Comparison of ENCODE assay signal across 25 mouse cellular contexts in genomic region chr7:101295438-101295837, GRCm38 (mm10).
"Had no signal": no experiment of that assay in that cellular context is flagged by ENCODE, and none has a peak within 500 bp of the region (broad histone marks: within the 10 kb centered on the region; RNA-seq: fewer than 3 reads in every experiment).

No protein-coding gene starts in this region.

- ATAC-seq: intestine, embryonic 16.5 days had no signal

- H3K4me2 ChIP-seq: liver, embryonic 13.5 days had no signal

- H3K27ac ChIP-seq: gastrocnemius, adult 2 months; heart, embryonic 13.5 days; heart, embryonic 15.5 days; hindbrain, embryonic 13.5 days; hindbrain, embryonic 15.5 days; hindbrain, postnatal 0 days; kidney, embryonic 15.5 days; kidney, postnatal 0 days; left cerebral cortex, adult 2 months; limb, embryonic 12.5 days; liver, embryonic 13.5 days had no signal

- H3K4me3 ChIP-seq: gastrocnemius, adult 2 months; heart, embryonic 13.5 days; heart, embryonic 15.5 days; kidney, embryonic 15.5 days; liver, embryonic 13.5 days had no signal

- H3K9ac ChIP-seq: heart, embryonic 13.5 days; heart, embryonic 15.5 days; kidney, embryonic 15.5 days; limb, embryonic 12.5 days; liver, embryonic 13.5 days had no signal

- H3K9me3 ChIP-seq: heart, embryonic 10.5 days; heart, embryonic 13.5 days; heart, embryonic 15.5 days; hindbrain, embryonic 13.5 days; hindbrain, embryonic 15.5 days; kidney, embryonic 15.5 days; limb, embryonic 10.5 days; limb, embryonic 12.5 days; liver, embryonic 13.5 days had no signal

- H3K36me3 ChIP-seq: liver, embryonic 13.5 days had no signal

- DNase-seq: gastrocnemius, adult 2 months; gastrocnemius, postnatal 10 days; gastrocnemius, postnatal 25 days; heart, adult 18-20 months; heart, postnatal 14 days; heart, postnatal 36 days; kidney, adult 11 months; kidney, adult 2 months; kidney, adult 9 months; kidney, postnatal 14 days; kidney, postnatal 36 days; liver; liver, embryonic 13.5 days had no signal
